Mouse (Mus musculus): ENCODE data around the gene Nuak1. TPM values are rescaled to one million over a fixed set of nuclear protein-coding genes. Genes with fewer than 3 reads are reported as not detected.

Gene Nuak1
- total and polyA plus RNA-seq, 2 experiments from 2014 or later: 1.7 to 36.8 TPM

DNA sequence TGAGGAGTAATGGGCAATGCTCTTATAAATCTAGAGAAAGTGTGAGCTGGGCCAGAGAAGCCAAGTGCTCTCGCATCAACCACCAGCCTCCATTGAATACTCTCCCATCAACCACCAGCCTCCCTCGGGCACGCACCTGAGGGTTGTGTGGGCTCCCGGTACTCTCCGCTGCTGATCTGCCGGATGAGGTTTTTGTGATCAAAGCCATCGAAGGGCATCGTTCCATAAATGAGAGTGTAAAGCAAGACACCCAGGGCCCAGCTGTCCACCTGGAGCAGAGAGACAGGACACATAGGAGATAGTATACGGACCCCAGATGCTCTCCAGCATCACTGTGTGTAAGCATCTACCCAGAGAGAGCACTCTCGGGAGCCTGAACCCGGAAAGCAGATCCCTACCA, 62.4 kb downstream of the Nuak1 start:
- no peaks in the 10 kb centered on the region for H3K27me3 ChIP-seq (ENCODE audit: control insufficient read depth, insufficient read depth, low read length)
- no peak overlapping the region for H3K4me3 ChIP-seq (ENCODE audit: low read depth, low read length)
- no peak overlapping the region for H3K4me2 ChIP-seq (ENCODE audit: low read depth, low read length)
- TF ChIP-seq EP300 (IDR thresholded peaks at IDR 0.05; ENCODE audit: low read depth) (no peak), CTCF (IDR thresholded peaks at IDR 0.05; ENCODE audit: low read depth) (no peak)
- H3K9ac ChIP-seq (replicated peaks; ENCODE audit: low read depth, low read length): no peak overlapping the region
- H3K36me3 ChIP-seq (replicated peaks; ENCODE audit: control insufficient read depth, insufficient read depth, low read length): peaks cover 48% of the 10 kb centered on the region
- H3K27ac ChIP-seq (ENCODE audit: low read depth): no peak overlapping the region
- H3K4me1 ChIP-seq (ENCODE audit: control insufficient read depth, insufficient read depth): peaks cover 2% of the 10 kb centered on the region
- H3K9me3 ChIP-seq (replicated peaks; ENCODE audit: control insufficient read depth, low read length): no peaks in the 10 kb centered on the region
- ATAC-seq (ENCODE audit: insufficient read depth, low read depth) (no peak), DNase-seq (ENCODE audit: low spot score) (no peak)
- WGBS: 94% methylated on average over 11 of the region's 11 CpGs

DNA sequence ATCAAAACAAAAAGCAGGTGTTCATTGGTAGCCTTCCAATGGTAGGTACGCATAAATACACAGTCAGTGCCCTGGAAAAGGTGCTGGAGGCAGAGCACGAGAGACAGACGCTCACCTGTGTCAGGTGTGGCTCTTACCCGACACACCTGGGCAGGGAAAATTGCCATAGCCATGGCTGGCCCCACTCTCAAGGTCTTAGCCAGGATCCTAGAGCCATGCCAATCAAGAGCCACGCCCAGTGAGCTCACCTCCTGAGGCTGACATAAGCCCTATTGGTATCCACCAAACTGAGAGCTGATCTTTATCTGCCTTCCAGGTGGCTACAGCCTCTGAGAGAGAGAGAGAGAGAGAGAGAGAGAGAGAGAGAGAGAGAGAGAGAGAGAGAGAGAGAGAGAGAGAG, 64.1 kb downstream of the Nuak1 start:
- Histone ChIP-seq H3K4me3 (ENCODE audit: low read depth, low read length) (no peak overlapping the region), H3K36me3 (replicated peaks; ENCODE audit: control insufficient read depth, insufficient read depth, low read length) (peaks cover 48% of the 10 kb centered on the region), H3K9ac (replicated peaks; ENCODE audit: low read depth, low read length) (no peak overlapping the region), H3K27ac (ENCODE audit: low read depth) (no peak overlapping the region), H3K27me3 (ENCODE audit: control insufficient read depth, insufficient read depth, low read length) (no peaks in the 10 kb centered on the region), H3K4me2 (ENCODE audit: low read depth, low read length) (no peak overlapping the region), H3K4me1 (ENCODE audit: control insufficient read depth, insufficient read depth) (peaks cover 3% of the 10 kb centered on the region; the same call in 1 of the 2 replicates), H3K9me3 (replicated peaks; ENCODE audit: control insufficient read depth, low read length) (no peaks in the 10 kb centered on the region)
- 81% methylated on average over 5 of the region's 5 CpGs for WGBS
- DNase-seq (ENCODE audit: low spot score) (no peak), ATAC-seq (ENCODE audit: insufficient read depth, low read depth) (no peak)
- TF ChIP-seq EP300 (IDR thresholded peaks at IDR 0.05; ENCODE audit: low read depth) (no peak), CTCF (IDR thresholded peaks at IDR 0.05; ENCODE audit: low read depth) (no peak)

DNA sequence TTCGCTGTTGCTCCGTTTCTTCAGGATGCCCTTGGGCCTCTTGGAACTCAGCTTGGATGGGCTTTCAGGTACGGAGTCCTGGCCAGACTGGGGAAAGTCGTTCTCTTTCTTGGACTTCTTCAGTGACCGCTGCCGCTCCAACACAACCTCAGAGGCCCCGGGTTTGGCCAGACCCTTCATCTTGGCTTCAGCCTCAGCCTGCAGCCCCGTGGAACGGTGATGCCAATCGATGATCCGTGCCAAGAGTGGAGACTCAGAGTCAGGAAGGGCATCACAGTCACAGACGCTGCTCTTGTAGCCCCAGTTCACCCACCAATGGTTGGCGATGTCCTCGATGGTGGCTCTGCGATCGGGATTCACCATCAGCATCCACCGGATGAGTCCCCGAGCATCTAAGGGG, 65.4 kb downstream of the Nuak1 start:
- no peaks in the 10 kb centered on the region for H3K27me3 ChIP-seq (ENCODE audit: control insufficient read depth, insufficient read depth, low read length)
- peaks cover 3% of the 10 kb centered on the region; the same call in 1 of the 2 replicates for H3K4me1 ChIP-seq (ENCODE audit: control insufficient read depth, insufficient read depth)
- no peak overlapping the region for H3K4me3 ChIP-seq (ENCODE audit: low read depth, low read length)
- peaks cover 44% of the 10 kb centered on the region for H3K36me3 ChIP-seq (replicated peaks; ENCODE audit: control insufficient read depth, insufficient read depth, low read length)
- H3K9me3 ChIP-seq (replicated peaks; ENCODE audit: control insufficient read depth, low read length): no peaks in the 10 kb centered on the region
- H3K27ac ChIP-seq (ENCODE audit: low read depth): no peak overlapping the region
- TF ChIP-seq EP300 (IDR thresholded peaks at IDR 0.05; ENCODE audit: low read depth) (no peak), CTCF (IDR thresholded peaks at IDR 0.05; ENCODE audit: low read depth) (no peak)
- H3K9ac ChIP-seq (replicated peaks; ENCODE audit: low read depth, low read length): no peak overlapping the region
- no peak for DNase-seq (ENCODE audit: low spot score)
- WGBS: 93% methylated on average over 18 of the region's 18 CpGs
- no peak for ATAC-seq (ENCODE audit: insufficient read depth, low read depth)
- H3K4me2 ChIP-seq (ENCODE audit: low read depth, low read length): no peak overlapping the region

DNA sequence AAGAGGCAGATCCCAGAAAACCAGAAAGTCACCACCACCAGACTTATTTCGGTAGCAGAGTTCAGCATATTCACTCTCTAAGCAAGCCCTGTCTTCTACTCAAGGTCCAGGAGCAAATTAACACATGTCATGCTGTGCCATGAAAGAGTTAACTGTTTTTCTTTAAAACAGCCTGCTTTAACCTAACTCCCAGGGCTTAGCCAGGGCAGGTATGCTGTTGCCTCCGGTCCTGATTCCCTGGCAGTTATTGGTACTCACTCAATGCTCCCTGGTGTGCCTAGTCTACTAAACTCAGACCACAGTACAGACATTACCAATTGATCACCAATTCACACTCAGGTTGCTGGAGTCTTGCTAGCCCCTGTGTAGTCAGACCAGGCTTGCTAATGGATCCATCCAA, 66.9 kb downstream of the Nuak1 start:
- DNase-seq (ENCODE audit: low spot score) (no peak), ATAC-seq (ENCODE audit: insufficient read depth, low read depth) (no peak)
- Histone ChIP-seq H3K4me2 (ENCODE audit: low read depth, low read length) (no peak overlapping the region), H3K9me3 (replicated peaks; ENCODE audit: control insufficient read depth, low read length) (no peaks in the 10 kb centered on the region), H3K27ac (ENCODE audit: low read depth) (no peak overlapping the region), H3K4me3 (ENCODE audit: low read depth, low read length) (no peak overlapping the region), H3K27me3 (ENCODE audit: control insufficient read depth, insufficient read depth, low read length) (no peaks in the 10 kb centered on the region), H3K4me1 (ENCODE audit: control insufficient read depth, insufficient read depth) (peaks cover 3% of the 10 kb centered on the region; the same call in 1 of the 2 replicates), H3K36me3 (replicated peaks; ENCODE audit: control insufficient read depth, insufficient read depth, low read length) (peaks cover 33% of the 10 kb centered on the region), H3K9ac (replicated peaks; ENCODE audit: low read depth, low read length) (no peak overlapping the region)
- 93% methylated on average over 2 of the region's 2 CpGs for WGBS
- TF ChIP-seq EP300 (IDR thresholded peaks at IDR 0.05; ENCODE audit: low read depth): no peak
- TF ChIP-seq CTCF (IDR thresholded peaks at IDR 0.05; ENCODE audit: low read depth): no peak

DNA sequence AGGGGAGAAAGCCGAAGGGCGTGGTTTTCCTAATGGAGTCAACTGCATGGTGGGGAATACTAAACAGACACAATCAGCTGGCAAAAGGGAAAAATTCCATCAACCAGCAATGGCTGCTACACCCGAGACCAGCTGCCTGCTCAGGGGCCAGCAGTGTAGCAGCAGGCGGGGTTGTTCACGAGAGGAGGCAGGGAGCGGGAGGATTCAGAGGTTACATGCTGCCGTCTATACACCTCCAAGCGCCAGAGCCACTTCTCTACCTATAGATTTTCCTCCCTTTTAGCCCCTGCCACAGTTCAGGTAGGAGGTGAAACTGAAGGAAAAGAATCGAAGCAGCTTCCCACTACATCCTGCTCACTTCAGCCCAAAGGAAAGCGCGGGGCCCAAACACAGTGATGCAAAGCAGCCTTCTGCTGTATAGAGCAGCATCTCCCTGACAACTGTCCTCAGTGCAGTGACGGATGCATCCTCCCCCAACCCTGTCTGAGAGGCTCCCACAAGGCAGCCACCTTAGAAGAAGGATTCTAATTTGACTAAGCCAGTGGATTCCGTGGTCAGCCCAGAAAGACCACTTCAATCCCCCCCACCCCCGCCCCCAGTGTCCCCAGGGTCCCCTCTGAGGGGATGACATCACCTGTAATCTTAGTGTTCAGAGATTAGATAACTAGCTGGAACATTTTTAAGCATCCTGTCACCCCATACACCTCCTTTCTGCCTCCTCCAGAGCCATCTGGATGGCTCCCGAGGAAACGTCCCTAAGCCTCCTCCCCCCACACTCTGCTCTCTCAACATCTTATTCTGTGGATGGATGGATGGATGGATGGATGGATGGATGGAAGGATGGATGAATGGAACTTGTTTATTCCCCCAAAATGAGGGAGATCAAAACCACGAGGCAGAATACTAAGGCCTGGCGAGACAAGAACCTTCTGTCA, 68.0 kb downstream of the Nuak1 start:
- Histone ChIP-seq H3K4me3 (ENCODE audit: low read depth, low read length) (no peak overlapping the region), H3K9me3 (replicated peaks; ENCODE audit: control insufficient read depth, low read length) (no peaks in the 10 kb centered on the region), H3K27ac (ENCODE audit: low read depth) (no peak overlapping the region), H3K4me2 (ENCODE audit: low read depth, low read length) (no peak overlapping the region), H3K9ac (replicated peaks; ENCODE audit: low read depth, low read length) (no peak overlapping the region), H3K4me1 (ENCODE audit: control insufficient read depth, insufficient read depth) (peaks cover 3% of the 10 kb centered on the region; the same call in 1 of the 2 replicates), H3K27me3 (ENCODE audit: control insufficient read depth, insufficient read depth, low read length) (no peaks in the 10 kb centered on the region), H3K36me3 (replicated peaks; ENCODE audit: control insufficient read depth, insufficient read depth, low read length) (peaks cover 32% of the 10 kb centered on the region)
- ATAC-seq (ENCODE audit: insufficient read depth, low read depth): no peak; the same call in 1 of the 2 replicates
- DNase-seq (ENCODE audit: low spot score): no peak
- WGBS: 52% methylated on average over 17 of the region's 18 CpGs
- TF ChIP-seq EP300 (IDR thresholded peaks at IDR 0.05; ENCODE audit: low read depth) (no peak), CTCF (IDR thresholded peaks at IDR 0.05; ENCODE audit: low read depth) (no peak)
